Mouse (Mus musculus) hindbrain, embryonic 16.5 days (tissue): ENCODE measurements at regions not wholly inside any gene's neighbourhood (a gene's known extent, or its start where the extent isn't known, plus 50 kb on each side); places are given as distances from the start of the nearest gene placed in this dataset.

Experiments
- ATAC-seq: fragments of 200-750 bp; cut with Nextera tagmentation; 2 replicates; pipeline ENCODE4 v1.8.0; 2017; ENCODE audit warnings: moderate TSS enrichment, moderate library complexity
- H3K27ac ChIP-seq: fragments of 300-500 bp; sonication (generic); 2 replicates; pipeline ENCODE4 v1.5.1; 2014; ENCODE audit warnings: low read depth, mild to moderate bottlenecking, control low read depth, low read length, moderate library complexity
- H3K27me3 ChIP-seq: fragments of 300-500 bp; sonication (generic); replicated peaks from 2 replicates; pipeline ENCODE4 v1.6.1; 2014; ENCODE audit warnings: low read length; ENCODE audit not compliant: control insufficient read depth, insufficient read depth
- H3K36me3 ChIP-seq: fragments of 300-500 bp; sonication (generic); 2 replicates; pipeline ENCODE4 v1.6.1; 2014; ENCODE audit warnings: mild to moderate bottlenecking, low read length, moderate library complexity, mixed read lengths; ENCODE audit not compliant: control insufficient read depth, insufficient read depth
- H3K4me1 ChIP-seq: fragments of 300-500 bp; sonication (generic); 2 replicates; pipeline ENCODE4 v1.6.1; 2014; ENCODE audit warnings: low read depth, low read length; ENCODE audit not compliant: control insufficient read depth, insufficient read depth
- H3K4me2 ChIP-seq: fragments of 300-500 bp; sonication (generic); 2 replicates; pipeline ENCODE4 v1.6.1; 2014; ENCODE audit warnings: mild to moderate bottlenecking, low read length, control low read depth, moderate library complexity
- H3K4me3 ChIP-seq: fragments of 300-500 bp; sonication (generic); 2 replicates; pipeline ENCODE4 v1.5.1; 2014; ENCODE audit warnings: mild to moderate bottlenecking, low read length, control low read depth, moderate library complexity
- H3K9ac ChIP-seq: fragments of 300-500 bp; sonication (generic); 2 replicates; pipeline ENCODE4 v1.6.1; 2014; ENCODE audit warnings: low read depth, mild to moderate bottlenecking, control low read depth, low read length, moderate library complexity
- H3K9me3 ChIP-seq: fragments of 300-500 bp; sonication (generic); 2 replicates; pipeline ENCODE4 v1.6.1; 2014; ENCODE audit warnings: mild to moderate bottlenecking, low read length, moderate library complexity; ENCODE audit not compliant: control insufficient read depth
- WGBS: fragments of 180-500 bp; shearing (Covaris S2); extraction: QIAGEN DNeasy Blood & Tissue Kit; methylation state at CpG from one replicate; pipeline ENCODE4 v1.1.7; 2014; 5-methylcytosine and 5-hydroxymethylcytosine counted together

- Histone ChIP-seq H3K4me2 (no peak overlapping the region), H3K4me3 (no peak overlapping the region), H3K4me1 (peaks cover 10% of the 10 kb centered on the region), H3K9me3 (no peaks in the 10 kb centered on the region), H3K9ac (no peak overlapping the region), H3K36me3 (no peaks in the 10 kb centered on the region), H3K27me3 (no peaks in the 10 kb centered on the region), H3K27ac (no peak overlapping the region)
- 12% methylated on average over 9 of the region's 9 CpGs for WGBS
- ATAC-seq, result no peak
Observed at GRCm38 (mm10) chr9:46642696-46643095, 322.9 kb upstream of the 4931429L15Rik start.

- Histone ChIP-seq H3K9ac (no peak overlapping the region), H3K9me3 (no peaks in the 10 kb centered on the region), H3K27ac (no peak overlapping the region), H3K27me3 (no peaks in the 10 kb centered on the region), H3K4me3 (no peak overlapping the region), H3K36me3 (no peaks in the 10 kb centered on the region), H3K4me1 (no peaks in the 10 kb centered on the region), H3K4me2 (no peak overlapping the region)
- ATAC-seq, result peak; percentile 71
- 41% methylated on average over 8 of the region's 8 CpGs for WGBS
Observed at GRCm38 (mm10) chr9:46636261-46637010, 316.6 kb upstream of the 4931429L15Rik start.

DNA sequence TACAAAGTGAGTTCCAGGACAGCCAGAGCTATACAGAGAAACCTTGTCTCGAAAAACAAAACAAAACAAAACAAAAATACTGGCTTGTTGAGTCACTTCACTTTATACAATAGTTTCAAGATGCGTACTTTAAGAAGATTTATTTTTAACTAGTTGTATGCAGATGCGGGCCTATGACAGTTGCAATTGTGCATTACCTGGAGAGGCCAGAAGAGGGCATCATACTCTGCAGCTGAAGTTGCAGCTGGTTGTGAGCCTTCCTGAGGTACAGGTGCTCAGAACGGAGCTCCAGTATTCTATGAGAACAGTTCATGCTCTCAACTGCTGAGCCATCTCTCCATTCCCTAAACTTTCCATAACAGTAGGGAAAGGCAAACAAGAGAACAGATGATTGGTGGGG lies 314.2 kb upstream of the 4931429L15Rik start:
- Histone ChIP-seq H3K27me3 (no peaks in the 10 kb centered on the region), H3K4me1 (no peaks in the 10 kb centered on the region), H3K4me3 (no peak overlapping the region), H3K9ac (no peak overlapping the region), H3K9me3 (no peaks in the 10 kb centered on the region), H3K36me3 (no peaks in the 10 kb centered on the region), H3K4me2 (no peak overlapping the region), H3K27ac (no peak overlapping the region)
- 86% methylated on average over 4 of the region's 4 CpGs for WGBS
- no peak for ATAC-seq

DNA sequence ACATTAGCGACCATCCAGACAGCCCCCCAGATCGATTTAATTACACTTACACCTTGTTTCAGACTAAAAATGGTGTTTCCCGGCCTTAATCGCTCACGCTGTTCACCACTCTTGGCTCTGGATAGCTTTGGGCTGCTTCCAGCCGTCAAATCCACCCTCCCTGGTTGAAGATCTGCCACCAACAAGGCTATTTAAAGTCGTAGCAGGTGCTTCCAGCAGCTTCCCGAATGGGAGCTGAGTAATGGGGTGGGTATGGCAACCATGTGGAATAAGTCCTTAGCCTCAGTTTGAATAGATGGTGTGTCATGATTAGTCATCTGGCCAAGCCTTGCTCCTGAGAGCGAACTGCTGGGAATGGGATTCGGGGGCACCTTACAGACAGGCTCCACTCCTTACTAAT lies 312.8 kb upstream of the 4931429L15Rik start:
- Histone ChIP-seq H3K9ac (no peak overlapping the region), H3K4me3 (no peak overlapping the region), H3K27me3 (no peaks in the 10 kb centered on the region), H3K4me2 (no peak overlapping the region), H3K27ac (no peak overlapping the region), H3K4me1 (no peaks in the 10 kb centered on the region), H3K9me3 (no peaks in the 10 kb centered on the region), H3K36me3 (no peaks in the 10 kb centered on the region)
- peak; percentile 63; the same call in 1 of the 2 replicates for ATAC-seq
- WGBS, result 58% methylated on average over 10 of the region's 10 CpGs

DNA sequence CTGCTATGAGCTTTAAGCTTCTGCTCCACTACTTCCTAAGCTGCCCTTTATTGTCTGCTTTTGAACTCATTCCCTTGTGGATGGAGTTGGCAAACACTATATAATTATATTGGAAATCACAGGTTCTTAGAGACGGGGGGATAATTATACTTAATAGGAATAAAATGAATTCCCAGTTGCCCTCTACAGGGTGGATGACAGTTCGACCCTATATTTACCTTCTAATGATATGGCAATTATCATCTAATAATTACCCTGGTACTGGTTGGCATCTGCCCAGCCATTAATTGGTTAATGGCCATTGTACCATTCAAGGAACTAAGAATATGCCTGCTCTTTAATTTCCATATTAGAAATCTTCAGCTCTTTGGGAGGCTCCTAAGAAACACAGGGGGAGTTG lies 302.5 kb upstream of the 4931429L15Rik start:
- WGBS, result 63% methylated on average over 2 of the region's 2 CpGs
- H3K4me2 ChIP-seq, result no peak overlapping the region
- H3K36me3 ChIP-seq, result no peaks in the 10 kb centered on the region
- no peak overlapping the region for H3K4me3 ChIP-seq
- H3K27me3 ChIP-seq, result no peaks in the 10 kb centered on the region
- no peak overlapping the region for H3K27ac ChIP-seq
- no peak for ATAC-seq
- H3K9ac ChIP-seq, result no peak overlapping the region
- H3K9me3 ChIP-seq, result no peaks in the 10 kb centered on the region
- no peaks in the 10 kb centered on the region for H3K4me1 ChIP-seq

DNA sequence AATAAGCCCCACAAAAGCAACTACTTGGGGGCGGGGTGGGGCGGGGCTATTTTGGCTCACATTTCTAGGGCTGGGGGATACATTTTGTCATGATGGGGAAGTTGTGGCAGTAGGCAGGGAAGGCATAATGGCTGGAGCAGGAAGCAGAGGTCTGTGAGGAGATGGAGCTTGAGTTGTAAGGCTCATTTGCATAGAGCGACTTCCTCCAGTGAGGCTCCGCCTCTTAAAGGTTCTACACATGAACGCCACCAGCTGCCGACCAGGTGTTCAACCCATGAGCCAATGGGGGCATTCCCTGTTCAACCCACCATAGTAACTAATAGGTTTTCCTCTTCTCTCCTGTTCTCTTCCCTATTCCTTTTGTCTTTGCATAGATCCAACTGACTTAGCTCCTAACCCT lies 302.1 kb upstream of the 4931429L15Rik start:
- ATAC-seq, result no peak
- H3K4me1 ChIP-seq, result no peaks in the 10 kb centered on the region
- no peak overlapping the region for H3K27ac ChIP-seq
- no peaks in the 10 kb centered on the region for H3K9me3 ChIP-seq
- no peak overlapping the region for H3K9ac ChIP-seq
- no peaks in the 10 kb centered on the region for H3K27me3 ChIP-seq
- H3K36me3 ChIP-seq, result no peaks in the 10 kb centered on the region
- no peak overlapping the region for H3K4me2 ChIP-seq
- H3K4me3 ChIP-seq, result no peak overlapping the region
- WGBS, result 96% methylated on average over 6 of the region's 6 CpGs

DNA sequence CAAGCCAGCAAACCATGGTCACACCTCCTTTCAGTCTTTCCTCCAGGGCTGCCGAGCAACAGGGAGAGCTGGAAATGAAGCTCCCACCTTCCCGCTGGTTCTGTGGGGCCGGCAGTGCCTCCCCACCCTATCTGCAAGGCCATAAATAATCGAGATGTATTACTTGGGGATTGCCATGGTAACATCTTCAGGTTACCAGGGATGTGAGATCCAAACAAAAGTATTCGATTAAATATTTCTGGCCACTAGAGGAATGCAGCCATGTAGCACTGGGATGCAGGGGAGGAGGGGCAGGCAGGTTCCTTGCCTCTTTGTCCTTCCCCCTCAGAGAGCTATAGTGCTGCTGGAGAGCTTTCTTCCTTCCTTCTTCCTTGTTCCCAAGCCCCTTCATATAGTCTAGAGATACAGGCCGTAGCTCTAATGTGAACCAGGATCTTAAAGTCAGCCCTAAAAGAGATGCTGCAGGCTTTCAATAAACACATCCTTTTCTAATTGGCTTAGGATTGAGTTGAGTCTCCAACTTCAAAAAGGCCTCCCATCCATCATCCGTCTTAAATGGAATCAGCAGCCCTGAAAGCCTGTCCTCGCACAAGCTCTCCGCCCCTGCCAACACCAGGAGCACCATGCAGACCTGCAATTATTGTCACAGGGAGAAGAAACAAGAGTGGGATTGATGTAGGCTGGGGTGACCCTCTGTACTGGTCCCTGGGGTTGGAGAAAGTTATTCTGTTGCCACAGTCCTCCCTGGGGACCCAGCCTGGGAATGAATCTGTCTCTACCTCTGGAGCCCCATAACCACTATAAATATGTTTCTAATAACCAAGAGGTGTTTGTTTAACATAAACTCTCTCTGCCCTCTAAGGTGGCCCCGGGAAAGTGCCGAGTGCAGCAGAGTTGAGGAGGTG lies 290.6 kb upstream of the 4931429L15Rik start:
- H3K27me3 ChIP-seq, result no peaks in the 10 kb centered on the region
- ATAC-seq, result 0 out of 2 replicates have a peak, but pooled peaks have one; percentile 56
- no peaks in the 10 kb centered on the region for H3K36me3 ChIP-seq
- no peak overlapping the region for H3K9ac ChIP-seq
- peaks cover 6% of the 10 kb centered on the region for H3K4me1 ChIP-seq
- no peaks in the 10 kb centered on the region for H3K9me3 ChIP-seq
- WGBS, result 21% methylated on average over 11 of the region's 11 CpGs
- no peak overlapping the region for H3K4me3 ChIP-seq
- H3K4me2 ChIP-seq, result no peak overlapping the region
- no peak overlapping the region for H3K27ac ChIP-seq

DNA sequence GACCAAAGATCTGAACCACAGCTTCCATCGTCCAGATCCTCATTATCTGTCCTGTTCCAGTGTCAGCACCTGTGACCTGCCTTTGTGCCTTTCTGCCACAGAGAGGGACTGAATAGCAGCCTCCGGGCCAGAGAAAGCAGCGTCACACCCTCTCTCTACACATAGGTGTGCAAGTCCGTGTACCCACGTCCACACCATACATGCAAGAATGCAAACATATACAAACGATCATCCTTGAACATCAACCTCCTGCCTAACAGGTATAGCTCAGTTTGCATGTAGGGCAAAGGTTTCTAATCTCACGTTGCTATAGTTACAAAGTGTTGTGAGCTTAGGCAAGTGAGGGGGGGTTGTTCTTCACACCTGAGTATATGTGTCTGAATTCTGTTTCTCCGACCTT lies 288.9 kb upstream of the 4931429L15Rik start:
- no peaks in the 10 kb centered on the region for H3K36me3 ChIP-seq
- H3K9me3 ChIP-seq, result no peaks in the 10 kb centered on the region
- H3K27ac ChIP-seq, result no peak overlapping the region
- no peak overlapping the region for H3K4me3 ChIP-seq
- no peak for ATAC-seq
- no peaks in the 10 kb centered on the region for H3K27me3 ChIP-seq
- H3K9ac ChIP-seq, result no peak overlapping the region
- H3K4me1 ChIP-seq, result peaks cover 6% of the 10 kb centered on the region
- H3K4me2 ChIP-seq, result no peak overlapping the region
- WGBS, result 82% methylated on average over 8 of the region's 8 CpGs

GRCm38 (mm10) chr9:46600803-46601202 lies 281.0 kb upstream of the 4931429L15Rik start:
- ATAC-seq, result no peak
- WGBS, result 80% methylated on average over 9 of the region's 9 CpGs
- H3K4me2 ChIP-seq, result no peak overlapping the region
- no peak overlapping the region; the same call in 1 of the 2 replicates for H3K9ac ChIP-seq
- H3K27ac ChIP-seq, result no peak overlapping the region; the same call in 1 of the 2 replicates
- H3K27me3 ChIP-seq, result no peaks in the 10 kb centered on the region
- H3K4me3 ChIP-seq, result no peak overlapping the region
- peaks cover 23% of the 10 kb centered on the region for H3K4me1 ChIP-seq
- no peaks in the 10 kb centered on the region for H3K9me3 ChIP-seq
- no peaks in the 10 kb centered on the region for H3K36me3 ChIP-seq
